Mouse (Mus musculus) right cerebral cortex, postnatal 36 days (tissue): ENCODE measurements at regions not wholly inside any gene's neighbourhood (a gene's known extent, or its start where the extent isn't known, plus 50 kb on each side); places are given as distances from the start of the nearest gene placed in this dataset.

Source experiments
- DNase-seq, 2 experiments: peaks; one replicate each; pipeline ENCODE4 v3.0.0; 2022; ENCODE audit warnings: low spot score in 2 of 2, mixed read lengths in 1 of 2

DNA sequence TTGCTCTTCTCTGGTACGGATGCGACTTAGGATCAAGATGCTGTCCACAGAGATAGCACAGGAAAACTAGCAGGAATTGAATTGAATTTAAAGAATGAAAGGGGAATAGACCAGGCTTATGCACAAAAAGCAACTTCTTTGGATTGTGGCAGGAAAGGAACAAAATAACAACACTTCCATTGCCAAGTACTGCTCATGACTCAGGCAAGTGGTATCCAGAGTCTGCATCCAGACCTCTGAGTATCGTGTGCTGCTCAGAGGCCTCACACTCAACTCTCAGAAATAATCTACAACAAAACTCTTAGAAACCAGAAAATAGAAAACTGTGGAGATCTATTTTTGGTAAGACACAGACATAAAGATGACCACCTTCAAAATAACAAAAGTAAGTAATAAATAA, 176.1 kb upstream of the Egflam start:
- DNase-seq = no peak

DNA sequence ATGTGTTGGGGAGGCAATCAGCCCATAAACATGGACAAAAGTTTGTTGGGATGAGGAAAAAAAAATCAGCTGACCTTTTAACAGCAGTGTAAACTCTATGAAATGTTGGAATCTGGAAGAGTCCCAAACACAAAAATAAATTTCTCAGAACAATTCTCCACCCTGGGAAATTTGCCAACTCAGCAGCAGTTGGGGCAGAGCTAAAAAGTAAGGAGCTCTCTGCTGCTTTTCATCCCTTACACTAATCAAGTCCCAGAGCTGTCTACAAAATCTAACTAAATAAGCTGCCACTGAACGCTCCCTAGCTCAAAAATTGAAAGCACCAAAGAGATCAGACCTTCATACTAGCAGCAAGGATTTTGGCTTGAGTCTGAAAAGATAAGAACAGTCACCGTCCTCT, 176.6 kb upstream of the Egflam start:
- no peak for DNase-seq

GRCm38 (mm10) chr15:7578439-7578838, 180.2 kb upstream of the Egflam start:
- DNase-seq = no peak

DNA sequence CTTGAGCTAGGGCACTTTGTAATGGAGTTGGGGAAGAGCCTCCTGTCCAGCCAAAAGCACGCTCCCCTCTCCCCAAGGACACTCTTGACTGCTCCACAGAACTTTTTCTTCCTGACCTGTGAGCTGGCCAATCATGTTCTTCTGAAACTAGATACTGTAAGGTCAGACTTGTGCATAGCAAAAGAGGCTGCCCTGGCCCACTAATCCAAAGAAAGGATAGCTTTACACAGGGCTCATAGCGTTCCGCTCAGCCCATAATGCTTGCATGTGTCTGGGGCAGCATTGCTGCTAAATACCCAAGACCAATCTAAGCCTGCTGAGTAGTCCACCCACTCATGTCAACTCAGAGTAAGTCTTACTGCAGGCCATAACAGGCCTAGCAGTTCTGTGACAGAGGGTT, 189.0 kb upstream of the Egflam start:
- DNase-seq = no peak

DNA sequence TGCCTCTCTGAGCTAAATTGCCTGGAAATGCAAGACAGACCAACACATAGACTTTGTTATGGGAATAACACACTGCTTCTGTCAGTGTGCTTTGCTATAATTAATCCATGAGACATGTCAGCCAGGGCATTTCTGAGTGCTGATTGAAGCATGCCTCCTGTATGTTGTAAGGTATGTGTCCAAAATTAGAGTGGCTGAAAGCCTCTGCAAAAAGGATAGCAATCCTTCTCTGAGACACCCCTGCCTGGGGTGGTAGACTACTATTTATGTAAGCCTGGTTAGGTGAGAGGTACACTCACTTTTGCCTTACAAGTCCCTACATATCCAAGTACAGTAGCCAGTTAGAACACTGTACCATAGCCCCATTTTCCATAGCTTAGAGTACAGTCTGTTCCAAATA, 193.3 kb upstream of the Egflam start:
- no peak for DNase-seq

DNA sequence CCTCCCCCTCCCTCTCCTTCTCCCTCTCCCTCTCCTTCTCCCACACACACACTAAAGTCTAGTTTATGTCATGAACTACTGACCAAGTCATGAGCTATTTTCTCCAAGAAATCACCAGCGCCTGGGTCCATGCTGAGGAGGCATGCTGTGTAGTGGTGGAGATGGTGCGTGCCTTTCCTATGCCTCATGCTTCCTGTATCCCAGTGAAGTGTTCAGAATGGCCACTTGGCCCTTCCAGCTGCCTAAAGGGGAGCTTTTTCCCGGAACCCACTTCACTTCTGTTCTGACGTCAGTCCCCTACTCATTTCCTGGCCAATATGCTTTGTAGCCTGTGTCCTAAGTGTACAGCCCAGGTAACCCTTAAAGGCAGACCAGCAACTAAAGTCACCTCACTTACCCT, 199.1 kb upstream of the Egflam start:
- no peak for DNase-seq

DNA sequence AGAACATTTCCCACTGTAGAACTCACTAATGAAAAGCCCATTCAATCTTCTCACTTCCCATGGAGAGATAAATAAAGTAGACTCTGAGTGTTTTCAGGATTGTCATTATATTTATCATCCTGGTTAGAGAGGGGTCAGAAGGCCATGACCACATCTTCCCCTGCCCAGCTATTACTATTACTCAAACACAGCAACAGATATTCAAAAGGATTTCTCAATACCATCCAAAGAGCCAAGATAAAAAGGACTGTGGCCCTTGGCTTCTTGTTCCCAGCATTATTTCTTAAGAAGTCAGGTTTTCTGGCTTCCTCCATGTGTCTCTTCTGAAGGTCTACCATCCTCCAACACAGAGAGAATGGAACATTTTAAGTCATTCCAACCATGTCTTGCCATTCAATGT, 199.6 kb upstream of the Egflam start:
- DNase-seq = no peak

DNA sequence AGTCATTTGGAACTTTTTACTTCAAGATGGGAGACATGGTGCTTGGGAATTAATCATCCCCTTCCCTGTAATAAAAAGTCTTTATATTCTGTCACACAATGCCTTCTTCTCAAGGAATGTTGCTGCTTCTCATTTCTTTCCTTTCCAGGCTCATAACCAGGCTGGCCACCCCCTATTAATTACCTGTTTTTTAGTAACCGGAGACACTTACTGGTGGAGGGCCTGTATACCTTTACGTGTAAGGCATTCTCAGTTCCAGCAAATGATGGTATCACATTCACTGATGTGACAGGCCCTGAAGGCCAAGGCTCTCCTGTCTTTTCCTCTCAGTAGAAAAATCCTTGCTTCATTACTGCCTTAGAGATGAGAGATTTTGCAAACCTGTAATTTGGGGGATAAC, 203.3 kb upstream of the Egflam start:
- no peak for DNase-seq

DNA sequence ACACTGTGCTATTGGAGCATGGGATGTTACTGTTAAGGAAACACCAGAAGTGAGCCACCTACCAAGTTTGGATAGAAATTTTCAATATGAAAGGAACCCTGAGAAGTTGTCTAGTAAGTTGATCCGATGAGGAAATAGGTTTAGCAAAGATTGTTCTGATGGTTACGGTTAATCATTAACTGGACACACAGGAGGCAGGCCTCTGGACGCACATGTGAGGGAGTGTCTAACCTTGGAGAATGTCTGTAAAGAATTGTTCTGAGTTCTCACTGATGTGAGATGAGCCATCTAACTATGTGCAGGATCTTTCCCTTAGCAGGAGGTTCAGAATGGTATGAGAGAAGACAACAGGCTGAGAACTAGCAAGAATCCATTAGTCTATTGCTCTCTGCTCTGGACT, 205.8 kb upstream of the Gdnf start:
- DNase-seq = no peak

DNA sequence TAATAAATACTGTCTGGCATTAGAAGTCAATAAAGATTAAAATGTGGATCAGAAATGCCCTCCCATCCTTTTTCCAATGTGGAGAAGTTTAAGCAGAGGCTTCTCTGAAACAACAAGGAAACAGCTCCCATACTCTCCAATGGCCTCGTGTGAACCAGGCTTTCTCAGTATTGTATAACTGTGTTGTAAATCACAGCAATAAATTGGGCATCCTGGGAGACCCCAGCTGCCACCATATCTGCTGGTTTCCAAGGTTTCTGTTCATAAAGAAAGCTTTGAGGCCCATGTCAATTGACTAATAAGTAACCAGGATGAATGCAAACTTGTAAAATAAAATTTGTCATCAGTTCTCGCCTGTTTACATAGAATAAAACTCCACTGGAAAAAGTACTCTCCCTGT, 192.7 kb upstream of the Gdnf start:
- no peak for DNase-seq

DNA sequence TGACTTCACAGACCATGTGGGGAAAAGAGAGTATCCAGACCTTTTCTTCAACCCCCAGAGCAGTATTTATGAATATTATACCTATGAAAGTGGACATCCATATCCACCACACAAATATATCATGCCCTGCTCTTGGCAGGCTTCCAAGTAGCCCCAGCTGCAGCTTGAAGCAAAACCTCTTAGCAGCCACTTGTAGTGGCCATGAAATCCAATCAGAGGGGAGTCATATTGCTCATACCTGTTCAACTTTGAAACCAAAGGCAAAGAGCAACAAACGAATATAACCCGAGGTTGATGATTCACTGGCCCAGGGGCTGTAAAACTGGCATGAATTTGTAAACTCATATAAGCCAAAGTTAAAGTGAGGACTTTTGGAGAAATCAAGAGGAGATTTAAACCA, 187.6 kb upstream of the Gdnf start:
- DNase-seq = no peak

GRCm38 (mm10) chr15:7624689-7625472, 185.8 kb upstream of the Gdnf start:
- DNase-seq = no peak

DNA sequence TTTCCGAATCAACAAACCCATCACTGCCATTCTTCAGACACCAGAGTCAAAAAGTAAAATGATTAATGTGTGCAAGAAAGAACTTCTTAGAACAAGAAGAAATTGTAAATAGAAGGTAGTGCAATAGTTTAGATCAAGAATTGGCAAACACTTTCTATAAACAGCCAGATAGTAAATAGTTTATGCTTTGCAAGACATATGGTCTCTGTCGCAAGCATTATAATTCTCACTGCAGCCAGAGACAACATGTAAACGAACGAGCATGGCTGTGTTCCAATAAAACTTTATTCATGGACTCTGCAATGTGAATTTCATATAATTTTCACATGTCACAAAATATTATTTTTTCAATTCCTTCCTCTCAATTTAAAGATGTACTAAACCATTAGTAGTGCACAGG, 180.8 kb upstream of the Gdnf start:
- DNase-seq = no peak

GRCm38 (mm10) chr15:7635234-7635633, 175.4 kb upstream of the Gdnf start:
- no peak for DNase-seq

GRCm38 (mm10) chr15:7639444-7639843, 171.2 kb upstream of the Gdnf start:
- DNase-seq = peak in 1 of 2 experiments; percentile 1

DNA sequence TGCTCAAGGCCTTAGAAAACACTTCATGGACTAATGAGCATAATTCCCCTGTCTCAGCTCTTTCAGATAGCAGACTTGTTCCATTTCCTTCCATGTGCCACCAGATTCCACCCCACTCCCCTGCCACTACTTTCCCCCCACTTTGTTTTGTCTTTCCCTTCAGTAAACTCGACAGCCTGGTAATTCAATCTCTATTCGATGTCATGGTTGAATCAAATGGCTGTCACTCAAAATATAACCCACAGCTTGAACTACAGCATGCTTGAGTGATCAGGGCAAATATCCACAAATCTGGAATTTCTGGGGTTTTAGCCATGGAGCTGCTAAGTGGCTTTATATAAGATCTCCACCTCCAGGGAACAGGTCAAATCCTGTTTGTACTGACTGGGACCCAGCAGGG, 168.6 kb upstream of the Gdnf start:
- DNase-seq = no peak

DNA sequence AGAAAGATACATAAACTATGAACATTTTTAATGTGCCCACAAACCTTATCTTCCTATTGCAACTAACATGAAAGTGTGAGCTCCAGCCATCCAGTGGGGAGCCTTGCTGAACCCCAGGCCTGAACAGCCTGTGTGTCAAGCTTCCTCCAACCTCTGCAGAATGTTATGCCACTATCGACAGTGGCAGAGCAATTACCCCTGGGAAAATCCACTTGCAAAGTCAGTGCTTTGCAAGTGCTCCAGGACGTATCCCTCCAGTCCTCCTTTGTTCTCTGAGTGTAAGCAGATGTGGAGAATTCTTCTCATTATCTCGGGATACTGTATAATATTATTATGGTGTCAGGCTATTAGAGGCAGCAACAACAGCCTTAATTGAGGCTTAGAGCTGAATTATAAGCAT, 159.9 kb upstream of the Gdnf start:
- DNase-seq = no peak

GRCm38 (mm10) chr15:7663888-7664287, 146.8 kb upstream of the Gdnf start:
- no peak for DNase-seq

- DNase-seq = no peak
Measured at GRCm38 (mm10) chr15:7669631-7670030, 141.0 kb upstream of the Gdnf start.

- DNase-seq = no peak
Measured at GRCm38 (mm10) chr15:7676970-7677369, 133.7 kb upstream of the Gdnf start.

DNA sequence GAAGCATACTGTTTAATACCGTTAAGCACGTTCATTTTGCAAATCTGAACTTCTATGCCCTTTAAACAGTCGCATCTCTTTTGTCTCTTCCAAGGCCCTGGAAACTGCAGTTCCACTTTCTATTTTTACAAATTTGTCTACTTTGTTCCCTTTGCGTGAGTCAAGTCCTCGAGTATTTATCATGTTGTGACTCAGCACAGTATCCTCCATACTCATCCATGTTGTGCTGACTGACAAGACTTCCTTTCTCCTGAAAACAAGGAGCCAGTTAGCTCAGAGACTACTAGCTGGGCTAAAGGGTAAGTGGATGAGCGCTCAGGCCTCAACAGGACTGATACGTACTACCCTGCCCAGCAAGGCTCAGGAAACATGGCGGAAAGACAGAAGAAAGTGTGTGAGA, 131.9 kb upstream of the Gdnf start:
- no peak for DNase-seq

DNA sequence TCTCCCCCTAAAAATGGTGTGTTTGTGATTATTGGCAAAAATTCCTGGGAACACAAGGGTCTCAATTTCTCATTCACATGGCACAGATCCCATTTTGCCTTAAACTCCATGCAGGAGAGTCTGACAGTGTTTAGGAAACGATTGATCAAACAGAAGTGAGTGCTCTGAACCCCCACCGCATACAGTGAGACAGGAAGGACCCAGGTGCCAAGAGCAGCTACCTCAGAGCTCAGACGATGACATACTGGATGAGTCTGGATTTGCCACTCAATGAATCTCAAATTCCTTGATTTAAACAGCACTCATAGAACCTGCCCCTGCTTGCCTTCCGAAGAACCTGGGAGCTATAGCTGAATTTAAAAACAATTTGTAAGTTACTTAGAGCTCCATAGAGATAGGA, 129.6 kb upstream of the Gdnf start:
- no peak for DNase-seq

DNA sequence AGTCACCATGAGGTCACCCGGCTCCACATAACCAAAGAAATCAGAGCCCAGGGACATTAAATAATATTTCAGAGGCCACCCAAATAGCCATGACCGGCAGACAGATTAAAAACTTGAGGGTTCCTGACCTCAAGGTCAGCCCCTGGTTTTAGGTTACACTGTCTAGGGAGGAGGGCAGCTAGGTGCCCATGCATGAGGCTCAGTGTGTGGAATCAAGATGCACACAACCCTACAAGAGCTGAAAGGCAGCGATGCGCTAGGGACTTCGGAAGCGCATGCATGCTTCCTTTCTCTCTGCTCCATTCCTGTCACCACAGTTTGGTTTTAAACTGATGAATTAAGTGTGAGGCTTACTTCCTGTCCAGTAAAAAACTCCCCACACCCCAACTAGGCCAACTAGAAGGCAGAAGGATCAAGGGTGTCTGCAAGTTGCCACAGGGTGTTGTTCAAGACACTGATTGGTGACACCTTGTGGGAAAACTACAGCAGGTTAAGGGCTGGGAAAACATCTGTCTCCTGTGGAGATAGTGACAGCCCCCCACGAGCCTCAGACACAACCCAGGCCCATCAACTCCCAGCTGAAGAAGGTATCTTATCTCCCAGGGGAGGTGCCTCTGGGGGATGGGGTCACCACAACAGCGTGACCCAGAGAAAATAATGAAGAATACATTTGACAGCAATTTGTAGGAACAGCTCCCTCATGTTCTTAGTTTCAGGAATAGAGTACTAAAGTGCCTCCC, 127.2 kb upstream of the Gdnf start:
- no peak for DNase-seq

DNA sequence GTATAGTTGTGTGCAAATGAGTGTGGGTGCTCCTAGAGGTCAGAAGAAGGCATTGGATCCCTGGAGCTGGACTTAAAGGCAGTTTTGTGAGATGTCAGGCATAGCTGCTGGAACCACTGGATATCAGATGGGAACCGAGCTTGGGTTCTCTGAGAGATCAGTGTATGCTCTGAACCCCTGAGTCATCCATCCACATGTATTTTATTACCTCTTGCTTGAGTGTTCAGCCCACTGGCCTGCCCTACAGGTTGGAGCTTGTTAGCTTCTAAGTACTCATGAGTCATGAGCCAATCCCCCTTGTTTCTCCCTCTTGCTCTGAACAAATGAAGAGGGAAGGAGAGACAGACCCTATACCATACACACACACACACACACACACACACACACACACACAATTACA, 119.4 kb upstream of the Gdnf start:
- DNase-seq = no peak
